Mouse (Mus musculus) ES-Bruce4 (cell line): ENCODE data around the gene Slc9a9.

Experiments
- CTCF ChIP-seq: IDR thresholded peaks from one replicate; pipeline ENCODE4 v1.8.1; 2011; ENCODE audit warnings: low read depth, low read length
- POLR2A ChIP-seq: IDR thresholded peaks from one replicate; pipeline ENCODE4 v1.8.1; 2011; ENCODE audit warnings: low read length; ENCODE audit not compliant: insufficient read depth

DNA sequence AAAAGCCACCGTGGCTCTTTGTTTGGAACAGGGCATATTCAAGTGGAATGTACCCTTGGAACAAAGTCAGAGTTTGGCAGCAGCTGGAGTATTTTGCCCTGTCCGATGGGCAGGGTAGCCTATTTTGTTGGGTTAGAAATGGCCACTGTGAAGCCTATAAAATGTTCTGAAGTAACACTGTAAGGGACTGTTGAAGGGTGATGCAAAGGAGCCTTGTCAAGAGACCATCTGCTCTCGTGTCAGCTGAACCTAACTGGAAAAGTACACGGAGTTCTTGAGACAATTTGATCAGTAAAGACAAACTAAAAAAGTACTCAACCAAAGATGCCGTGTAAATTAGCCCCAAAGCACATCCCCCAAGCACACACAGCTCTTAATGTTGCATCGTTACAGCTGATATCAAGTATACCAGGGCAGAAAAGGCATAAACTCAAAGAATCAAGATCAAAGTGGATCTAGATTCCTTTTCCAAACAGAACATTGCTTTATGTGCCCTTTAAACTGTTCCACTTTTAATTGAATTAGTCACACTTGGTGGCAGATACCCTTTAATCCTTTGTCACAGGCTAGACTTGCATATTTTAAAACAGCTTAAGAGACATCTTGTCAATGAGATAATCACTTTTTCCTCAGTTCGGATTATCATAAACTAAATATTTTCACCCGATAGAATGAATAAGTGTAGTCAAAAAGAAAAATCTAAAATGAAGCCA is 416.6 kb downstream of the Slc9a9 start:
- TF ChIP-seq POLR2A (no peak), CTCF (no peak)
